Mouse (Mus musculus) liver, adult 2 months (tissue): ENCODE measurements at regions not wholly inside any gene's neighbourhood (a gene's known extent, or its start where the extent isn't known, plus 50 kb on each side); places are given as distances from the start of the nearest gene placed in this dataset.

ENCODE experiments used
- DNase-seq: peaks from one replicate; pipeline ENCODE4 v3.0.0-alpha.2; 2011; ENCODE audit warnings: low read depth, low spot score; ENCODE audit errors: extremely low read depth
- H3K27ac ChIP-seq: fragments of 200-500 bp; replicated peaks from 2 replicates; pipeline ENCODE4 v1.5.1; 2012; ENCODE audit warnings: low read depth, mild to moderate bottlenecking, control low read depth, inconsistent platforms, low read length; ENCODE audit not compliant: insufficient read depth
- H3K27me3 ChIP-seq: fragments of 200-500 bp; 2 replicates; pipeline ENCODE4 v1.6.1; 2012; ENCODE audit warnings: mild to moderate bottlenecking, moderate library complexity, low read length, inconsistent platforms; ENCODE audit not compliant: control insufficient read depth, insufficient read depth
- H3K36me3 ChIP-seq: fragments of 200-500 bp; 2 replicates; pipeline ENCODE4 v1.6.1; 2012; ENCODE audit warnings: low read length, inconsistent platforms; ENCODE audit not compliant: control insufficient read depth, insufficient read depth
- H3K4me1 ChIP-seq: fragments of 200-500 bp; 2 replicates; pipeline ENCODE4 v1.6.1; 2011; ENCODE audit warnings: low read length; ENCODE audit not compliant: control insufficient read depth, insufficient read depth
- H3K4me3 ChIP-seq: fragments of 200-500 bp; 2 replicates; pipeline ENCODE4 v1.5.1; 2011; ENCODE audit warnings: low read depth, mild to moderate bottlenecking, control low read depth, low read length, moderate library complexity; ENCODE audit not compliant: insufficient read depth
- H3K79me2 ChIP-seq: fragments of 200-500 bp; 2 replicates; pipeline ENCODE4 v1.6.1; 2012; ENCODE audit warnings: inconsistent platforms, mild to moderate bottlenecking, low read length, moderate library complexity; ENCODE audit not compliant: control insufficient read depth, insufficient read depth
- H3K9ac ChIP-seq: fragments of 200-500 bp; 2 replicates; pipeline ENCODE4 v1.6.1; 2012; ENCODE audit warnings: low read depth, mild to moderate bottlenecking, control low read depth, inconsistent platforms, low read length
- CTCF ChIP-seq: fragments of 200-500 bp; IDR thresholded peaks from 2 replicates; pipeline ENCODE4 v1.5.1; 2011; ENCODE audit warnings: low read depth, low read length, control low read depth
- POLR2A ChIP-seq: fragments of 200-500 bp; IDR thresholded peaks from 2 replicates; pipeline ENCODE4 v1.6.1; 2011; ENCODE audit warnings: low read length, control low read depth; ENCODE audit not compliant: insufficient read depth; ENCODE audit errors: extremely low read depth
- WGBS: fragments of 180-500 bp; shearing (Covaris S2); methylation state at CpG from one replicate; pipeline ENCODE4 v1.1.7; 2018; 5-methylcytosine and 5-hydroxymethylcytosine counted together

DNA sequence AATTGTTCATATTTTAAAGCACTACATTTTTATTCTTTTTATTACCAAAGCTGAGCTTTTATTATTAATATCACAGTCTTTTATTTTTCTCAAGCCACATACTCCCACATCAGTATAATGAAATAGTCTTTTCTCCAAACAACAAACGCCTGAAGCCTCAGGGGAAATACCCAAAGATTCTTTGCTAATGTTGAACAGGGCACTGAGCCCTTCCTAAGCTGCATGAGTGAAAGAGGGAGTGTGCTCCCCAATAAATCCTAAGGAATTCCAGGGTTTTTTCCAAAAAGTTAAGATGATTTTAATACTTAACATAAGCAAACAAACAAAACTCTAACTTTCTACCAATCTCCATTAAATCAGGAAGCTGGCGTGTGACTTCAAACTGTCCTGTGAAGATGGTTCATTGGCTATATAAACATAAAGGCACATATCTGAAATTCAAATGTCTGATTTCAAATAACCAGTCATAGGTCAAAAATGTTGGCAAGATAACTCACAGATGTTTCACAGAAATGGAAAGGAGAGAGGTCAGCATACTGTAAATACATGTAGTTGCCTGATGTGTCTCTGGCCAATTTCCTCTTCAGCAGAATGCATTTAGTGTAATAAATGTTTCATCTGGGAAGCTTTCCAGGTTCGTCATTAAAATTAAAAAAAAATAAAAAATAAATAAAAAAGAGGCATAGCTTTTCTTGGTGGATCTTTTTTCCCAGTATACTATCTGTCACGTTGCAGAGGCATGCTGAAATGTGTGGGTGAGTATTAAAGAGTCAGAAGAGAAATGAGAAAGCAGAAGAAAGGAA lies 568.6 kb downstream of the Car8 start:
- H3K79me2 ChIP-seq, result no peaks in the 10 kb centered on the region
- H3K36me3 ChIP-seq, result no peaks in the 10 kb centered on the region
- no peak overlapping the region for H3K4me3 ChIP-seq
- no peak overlapping the region for H3K9ac ChIP-seq
- no peak for TF ChIP-seq CTCF
- no peak for TF ChIP-seq POLR2A
- 74% methylated on average over 4 of the region's 4 CpGs for WGBS
- no peaks in the 10 kb centered on the region for H3K4me1 ChIP-seq
- no peaks in the 10 kb centered on the region for H3K27me3 ChIP-seq
- peak; percentile 32 for DNase-seq
- H3K27ac ChIP-seq, result no peak overlapping the region

DNA sequence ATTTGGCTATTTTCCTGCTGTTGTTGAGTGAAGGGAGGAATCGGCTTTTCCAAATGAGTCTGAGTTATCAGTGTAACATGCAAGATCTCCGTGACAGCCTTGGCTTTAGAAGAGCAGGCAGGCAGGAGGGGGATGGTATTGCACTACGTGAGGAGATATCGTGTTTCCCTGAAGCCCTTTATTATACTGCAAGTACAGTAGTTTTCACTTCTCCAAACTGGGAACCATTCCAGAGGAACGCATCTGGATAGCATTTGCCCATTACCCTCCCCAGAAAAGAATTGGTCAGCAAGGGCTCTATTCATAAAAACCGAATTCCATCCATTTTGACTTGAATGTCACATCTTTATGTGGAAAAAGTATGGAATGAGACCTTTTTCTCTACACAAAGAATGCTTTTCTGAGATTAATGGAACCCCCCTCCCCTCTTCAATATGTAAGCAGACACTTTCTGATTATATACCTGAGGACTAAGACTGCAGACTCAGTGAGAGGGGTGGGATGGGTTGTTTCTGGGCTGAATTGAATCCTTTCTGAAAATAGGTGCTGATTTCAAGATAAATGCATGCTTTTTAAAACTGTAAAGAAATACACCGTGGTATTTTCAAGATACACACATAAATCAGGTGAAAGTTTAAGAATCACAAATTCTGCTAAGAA lies 571.8 kb downstream of the Car8 start:
- DNase-seq, result no peak
- Histone ChIP-seq H3K36me3 (no peaks in the 10 kb centered on the region), H3K27ac (no peak overlapping the region), H3K27me3 (no peaks in the 10 kb centered on the region), H3K79me2 (no peaks in the 10 kb centered on the region), H3K4me1 (no peaks in the 10 kb centered on the region), H3K4me3 (no peak overlapping the region), H3K9ac (no peak overlapping the region)
- TF ChIP-seq POLR2A (no peak), CTCF (no peak)
- 65% methylated on average over 7 of the region's 7 CpGs for WGBS

DNA sequence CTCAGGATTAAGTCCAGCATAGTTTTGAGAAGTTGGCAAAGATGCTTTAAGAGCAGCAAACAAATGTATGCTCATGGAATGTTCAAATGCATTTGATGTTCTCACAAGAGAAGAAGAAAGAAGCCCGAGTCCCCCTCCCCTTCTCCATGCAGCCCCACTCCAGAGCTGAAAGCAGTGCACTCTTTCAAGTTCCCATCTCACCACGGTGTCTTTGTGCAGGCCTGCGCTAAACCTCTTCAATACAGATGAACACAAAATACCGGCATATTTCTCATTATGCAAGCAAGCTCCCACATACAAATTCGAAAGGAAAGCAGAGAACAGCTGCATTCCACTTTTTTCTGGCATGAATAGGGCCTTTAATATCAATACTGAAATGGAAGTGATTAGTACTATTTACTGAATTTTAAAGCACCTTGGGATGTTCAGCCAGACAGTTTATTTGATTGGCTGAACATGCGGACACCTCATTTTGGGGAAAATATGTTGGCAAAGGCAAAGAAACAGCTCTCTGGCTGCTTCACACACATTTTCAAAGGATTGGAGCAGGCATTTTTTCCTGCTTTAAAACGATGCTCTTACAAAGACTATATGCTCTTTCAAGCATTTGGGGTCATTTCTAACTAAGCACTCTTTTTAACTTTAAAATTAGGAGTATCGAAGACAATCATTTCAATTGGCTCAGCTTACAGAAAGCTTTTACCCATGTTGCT lies 595.8 kb downstream of the Car8 start:
- no peak for TF ChIP-seq POLR2A
- no peak for TF ChIP-seq CTCF
- Histone ChIP-seq H3K27me3 (no peaks in the 10 kb centered on the region), H3K9ac (no peak overlapping the region), H3K4me1 (no peaks in the 10 kb centered on the region), H3K36me3 (no peaks in the 10 kb centered on the region), H3K4me3 (no peak overlapping the region), H3K27ac (no peak overlapping the region), H3K79me2 (no peaks in the 10 kb centered on the region)
- WGBS, result 81% methylated on average over 8 of the region's 8 CpGs
- DNase-seq, result no peak

DNA sequence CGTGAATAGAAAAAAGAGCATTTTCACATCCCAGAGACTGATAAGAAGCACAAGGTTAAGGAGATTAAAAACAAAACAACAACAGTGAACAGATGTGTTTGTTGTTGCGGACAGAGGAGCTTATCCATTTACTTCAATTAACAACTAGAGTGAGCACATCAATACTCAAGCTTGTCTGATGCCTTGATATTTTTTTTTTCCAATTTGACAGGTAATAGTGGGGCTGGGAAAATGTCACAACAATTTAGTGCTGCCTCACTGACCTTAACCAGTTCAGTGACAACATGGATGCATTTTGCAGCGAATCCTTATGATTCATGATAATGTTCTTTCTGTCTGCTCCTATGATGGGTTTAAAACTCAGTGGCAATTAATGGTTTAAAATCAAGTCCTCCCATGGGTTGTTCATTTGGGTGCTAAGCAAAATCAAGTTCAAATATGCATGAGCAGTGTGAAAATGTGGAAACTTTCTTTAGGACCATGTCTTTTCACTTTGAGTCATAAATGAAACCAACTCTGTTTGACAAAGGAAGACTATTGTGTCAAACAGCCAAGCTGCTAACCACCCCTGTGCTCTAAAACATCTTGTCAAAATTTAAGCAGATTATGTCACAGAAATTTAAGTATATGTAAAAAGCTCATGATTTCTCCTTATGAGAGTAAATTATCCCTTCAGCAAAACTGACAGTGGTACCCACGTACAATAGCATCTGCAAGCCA lies 641.0 kb downstream of the Car8 start:
- WGBS, result 81% methylated on average over 4 of the region's 4 CpGs
- no peak for DNase-seq
- no peaks in the 10 kb centered on the region for H3K36me3 ChIP-seq
- H3K4me3 ChIP-seq, result no peak overlapping the region
- TF ChIP-seq POLR2A (no peak), CTCF (no peak)
- no peaks in the 10 kb centered on the region for H3K79me2 ChIP-seq
- H3K27ac ChIP-seq, result no peak overlapping the region
- H3K9ac ChIP-seq, result no peak overlapping the region
- no peaks in the 10 kb centered on the region for H3K27me3 ChIP-seq
- H3K4me1 ChIP-seq, result no peaks in the 10 kb centered on the region

DNA sequence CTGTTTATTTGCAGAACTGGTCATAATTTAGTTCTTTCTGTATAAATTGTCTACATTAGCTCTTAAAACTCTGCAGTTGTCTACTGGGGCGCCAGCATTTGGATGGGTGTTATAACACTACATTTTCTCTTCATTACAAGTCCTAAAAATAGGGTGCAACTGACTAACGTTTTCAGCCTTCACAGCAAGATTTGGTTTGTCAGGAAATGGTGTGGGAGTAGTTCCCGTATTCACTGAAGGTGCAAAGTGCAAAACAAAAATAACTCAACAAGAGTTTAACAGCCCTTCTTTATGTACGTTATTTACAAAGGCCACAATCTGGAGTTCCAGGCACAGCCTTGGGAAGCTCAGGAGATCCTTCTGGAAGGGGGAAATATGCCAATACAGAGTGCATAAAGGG lies 642.7 kb downstream of the Car8 start:
- DNase-seq, result no peak
- H3K79me2 ChIP-seq, result no peaks in the 10 kb centered on the region
- WGBS, result 49% methylated on average over 4 of the region's 4 CpGs
- no peaks in the 10 kb centered on the region for H3K36me3 ChIP-seq
- no peak overlapping the region for H3K4me3 ChIP-seq
- no peak for TF ChIP-seq CTCF
- no peak for TF ChIP-seq POLR2A
- H3K4me1 ChIP-seq, result no peaks in the 10 kb centered on the region
- H3K27me3 ChIP-seq, result no peaks in the 10 kb centered on the region
- no peak overlapping the region for H3K9ac ChIP-seq
- no peak overlapping the region for H3K27ac ChIP-seq
